Mouse (Mus musculus): ENCODE measurements around the gene Gm32717. TPM values are rescaled to one million over a fixed set of nuclear protein-coding genes. Genes with fewer than 3 reads are reported as not detected.
"Not testable (repeated sequence)": the region's sequence is repeated elsewhere in the genome, so short reads cannot be mapped to it uniquely, and the experiment has no call there.

Gene Gm32717
- polyA plus RNA-seq (2016; fragmentation: Nextera tagmentation; extraction: Ambion mirVana), result 0.10 TPM in 1 of 2 replicates, not detected in the other

GRCm38 (mm10) chr10:118240680-118241079, at the start of gene Gm32717:
TSS of gene Gm32717 (minus strand) at chr10:118240780.
- H3K4me3 ChIP-seq; DNase-seq (ENCODE audit: extremely low spot score, low spot score); H3K27me3 ChIP-seq (ENCODE audit: poor library complexity, severe bottlenecking); H3K27ac ChIP-seq; H3K4me1 ChIP-seq; H3K36me3 ChIP-seq (replicated peaks); H3K9me3 ChIP-seq: not testable (repeated sequence)
- no CpG with 5 or more reads among the region's 13 CpGs for WGBS

GRCm38 (mm10) chr10:118283016-118283415, 42.4 kb upstream of the Gm32717 start:
- not testable (repeated sequence) for H3K27ac ChIP-seq; H3K27me3 ChIP-seq (ENCODE audit: poor library complexity, severe bottlenecking); DNase-seq (ENCODE audit: extremely low spot score, low spot score); H3K36me3 ChIP-seq (replicated peaks); H3K9me3 ChIP-seq; H3K4me3 ChIP-seq; H3K4me1 ChIP-seq
- WGBS, result 93% methylated on average over 3 of the region's 5 CpGs

DNA sequence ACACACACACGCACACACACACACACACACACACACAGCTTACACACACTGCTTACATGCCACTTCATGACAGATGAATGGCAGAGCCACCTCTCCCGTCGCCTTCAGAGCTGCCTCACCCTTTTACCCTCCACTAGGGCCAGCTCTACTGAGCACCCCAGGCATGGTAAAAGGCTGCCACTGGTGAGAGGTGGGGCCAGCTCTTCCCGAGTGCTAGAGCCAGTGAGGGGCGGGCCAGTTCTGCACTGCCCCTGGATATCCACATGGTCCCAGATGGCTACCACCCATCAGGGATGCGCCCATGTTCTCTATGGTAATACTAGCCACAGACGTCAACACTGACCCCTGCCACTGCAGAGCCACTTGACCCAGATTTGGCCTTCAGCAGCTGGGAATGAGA, 42.0 kb upstream of the Gm32717 start:
- WGBS, result 89% methylated on average over 7 of the region's 7 CpGs
- H3K36me3 ChIP-seq (replicated peaks); H3K27ac ChIP-seq; DNase-seq (ENCODE audit: extremely low spot score, low spot score); H3K4me1 ChIP-seq; H3K27me3 ChIP-seq (ENCODE audit: poor library complexity, severe bottlenecking); H3K9me3 ChIP-seq; H3K4me3 ChIP-seq: not testable (repeated sequence)

DNA sequence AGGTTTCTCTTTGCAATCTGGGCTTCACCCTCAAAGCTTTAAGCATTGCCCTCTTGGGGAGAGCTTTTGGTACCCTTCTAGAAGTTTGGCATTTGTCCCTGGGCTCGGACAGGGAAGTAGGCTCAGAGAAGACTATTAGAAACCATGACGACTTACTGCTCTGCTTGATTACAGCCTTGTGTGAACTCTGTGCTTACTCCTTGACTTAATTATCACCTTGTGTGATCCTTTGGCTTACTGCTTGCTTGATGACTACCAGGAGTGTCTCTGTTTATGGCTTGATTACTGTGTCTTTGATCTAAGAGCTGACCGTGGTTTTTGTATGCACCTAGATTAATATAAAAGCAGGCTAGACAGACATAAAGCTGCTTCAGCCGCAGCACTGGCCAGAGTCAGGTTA, 37.5 kb upstream of the Gm32717 start:
- H3K4me3 ChIP-seq; H3K27me3 ChIP-seq (ENCODE audit: poor library complexity, severe bottlenecking); H3K4me1 ChIP-seq; DNase-seq (ENCODE audit: extremely low spot score, low spot score); H3K36me3 ChIP-seq (replicated peaks); H3K27ac ChIP-seq; H3K9me3 ChIP-seq: not testable (repeated sequence)
- no CpG with 5 or more reads among the region's 4 CpGs for WGBS

GRCm38 (mm10) chr10:118271416-118271815, 30.8 kb upstream of the Gm32717 start:
- H3K9me3 ChIP-seq; H3K4me3 ChIP-seq; H3K36me3 ChIP-seq (replicated peaks); H3K27ac ChIP-seq; H3K27me3 ChIP-seq (ENCODE audit: poor library complexity, severe bottlenecking); H3K4me1 ChIP-seq; DNase-seq (ENCODE audit: extremely low spot score, low spot score): not testable (repeated sequence)
- WGBS, result 100% methylated on average over 1 of the region's 2 CpGs

DNA sequence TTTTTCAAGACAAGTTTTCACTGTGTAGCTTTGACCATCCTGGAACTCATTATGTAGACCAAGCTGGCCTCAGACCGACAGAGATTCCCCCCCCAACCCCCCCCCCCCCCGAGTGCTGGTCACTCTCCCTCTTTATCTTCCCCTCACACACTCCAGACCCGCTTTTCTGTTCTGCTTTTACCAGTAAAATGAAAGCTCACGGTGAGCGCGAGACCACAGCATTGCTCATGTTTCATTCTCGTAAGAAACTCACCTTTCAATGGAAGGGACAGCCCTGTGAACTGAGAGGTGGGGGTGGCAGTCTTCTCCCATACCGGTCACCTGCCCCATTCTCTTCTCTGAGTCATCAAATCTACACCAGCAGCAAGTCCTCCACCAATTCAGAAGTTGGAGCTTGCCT, 28.2 kb upstream of the Gm32717 start:
- not testable (repeated sequence) for DNase-seq (ENCODE audit: extremely low spot score, low spot score); H3K27ac ChIP-seq; H3K27me3 ChIP-seq (ENCODE audit: poor library complexity, severe bottlenecking); H3K9me3 ChIP-seq; H3K4me3 ChIP-seq; H3K36me3 ChIP-seq (replicated peaks); H3K4me1 ChIP-seq
- WGBS, result 80% methylated on average over 2 of the region's 8 CpGs

DNA sequence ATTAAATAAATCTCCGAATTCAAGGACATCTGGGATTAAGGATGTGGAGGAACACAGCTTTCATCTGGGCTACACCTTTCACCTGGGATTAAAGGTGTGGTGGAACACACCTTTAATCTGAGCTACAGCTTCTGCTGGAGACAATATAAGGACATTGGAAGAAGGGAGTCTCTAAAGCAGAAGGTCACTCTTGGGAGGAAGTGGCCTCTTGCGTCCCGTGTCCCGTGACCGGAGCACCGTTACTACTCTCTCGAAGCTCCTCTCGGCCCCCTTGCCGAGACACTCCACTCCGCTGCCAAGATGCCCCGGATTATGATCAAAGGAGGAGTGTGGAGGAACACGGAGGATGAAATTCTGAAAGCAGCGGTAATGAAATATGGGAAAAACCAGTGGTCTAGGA, 17.8 kb upstream of the Gm32717 start, which contains the start of gene Gm32802:
Gene Gm32802, plus strand, starts transcription at position 301 of the 400 bp plus-strand sequence.
- WGBS, result no CpG with 5 or more reads among the region's 13 CpGs
- not testable (repeated sequence) for H3K4me1 ChIP-seq; H3K27me3 ChIP-seq (ENCODE audit: poor library complexity, severe bottlenecking); H3K4me3 ChIP-seq; H3K36me3 ChIP-seq (replicated peaks); H3K9me3 ChIP-seq; H3K27ac ChIP-seq; DNase-seq (ENCODE audit: extremely low spot score, low spot score)

- no peak overlapping the region for H3K27ac ChIP-seq
- WGBS, result 57% methylated on average over 10 of the region's 10 CpGs
- peak; percentile 63 for DNase-seq (ENCODE audit: extremely low spot score, low spot score)
Measured at GRCm38 (mm10) chr10:118250852-118251295, 10.3 kb upstream of the Gm32717 start.

DNA sequence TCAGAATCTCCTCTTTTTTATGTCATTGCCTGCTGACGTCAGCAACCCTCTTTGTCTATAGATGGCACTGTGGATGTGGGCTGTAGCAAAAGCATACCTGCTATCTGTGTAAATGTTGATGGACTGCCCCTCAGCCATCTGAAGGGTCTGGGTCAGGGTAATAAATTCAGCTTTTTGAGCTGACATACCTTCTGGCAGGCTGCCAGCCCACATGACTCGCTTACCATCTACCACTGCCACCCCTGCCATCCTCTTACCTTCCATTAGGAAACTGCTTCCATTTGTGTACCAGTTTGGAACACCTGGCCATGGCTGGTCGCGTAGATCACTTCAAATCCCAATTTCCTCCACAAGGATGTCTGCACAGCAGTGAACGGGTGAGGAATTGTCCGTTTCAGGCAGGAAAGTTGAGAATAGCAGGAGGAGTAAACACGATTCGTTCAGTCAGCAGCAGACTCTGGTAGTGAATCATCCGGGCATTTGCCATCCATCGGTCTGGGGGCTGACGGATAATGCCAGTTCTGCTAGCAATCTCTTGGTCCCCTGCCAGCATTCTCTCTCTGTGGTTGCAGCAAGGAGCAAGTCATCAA, 8.5 kb upstream of the Gm32717 start:
- DNase-seq (ENCODE audit: extremely low spot score, low spot score), result peak; percentile 13
- not testable (repeated sequence) for H3K4me3 ChIP-seq; H3K4me1 ChIP-seq; H3K36me3 ChIP-seq (replicated peaks); H3K27ac ChIP-seq; H3K27me3 ChIP-seq (ENCODE audit: poor library complexity, severe bottlenecking); H3K9me3 ChIP-seq
- 93% methylated on average over 11 of the region's 11 CpGs for WGBS

More at GRCm38 (mm10) chr10:118250852-118251295, 10.3 kb upstream of the Gm32717 start:
- no peaks in the 10 kb centered on the region for H3K36me3 ChIP-seq (replicated peaks)
- H3K4me3 ChIP-seq, result no peak overlapping the region
- H3K9me3 ChIP-seq, result no peaks in the 10 kb centered on the region
- H3K27me3 ChIP-seq (ENCODE audit: poor library complexity, severe bottlenecking), result no peaks in the 10 kb centered on the region
- H3K4me1 ChIP-seq, result peaks cover 3% of the 10 kb centered on the region; the same call in 1 of the 2 replicates

DNA sequence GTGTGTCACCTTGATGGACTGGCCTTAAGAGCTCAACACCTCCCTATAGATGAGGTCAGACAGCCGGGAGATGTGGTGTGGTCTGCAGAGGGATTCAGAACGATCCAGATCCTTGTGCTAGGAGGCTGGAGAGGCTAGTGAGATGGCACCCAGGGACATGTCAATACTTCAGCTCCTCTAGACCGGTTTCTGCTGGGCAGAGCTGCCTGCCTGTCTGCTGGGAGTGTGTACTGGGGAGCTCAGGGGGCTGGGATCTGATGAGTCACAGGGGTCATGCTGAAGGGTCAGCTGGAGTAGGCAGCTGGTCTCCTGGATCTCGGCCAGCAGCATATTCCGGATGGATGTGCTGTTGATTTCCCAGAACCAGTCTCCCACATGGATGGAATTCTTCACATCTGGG, 8.0 kb downstream of the Gm32717 start:
- not testable (repeated sequence) for DNase-seq (ENCODE audit: extremely low spot score, low spot score); H3K27me3 ChIP-seq (ENCODE audit: poor library complexity, severe bottlenecking); H3K36me3 ChIP-seq (replicated peaks); H3K27ac ChIP-seq; H3K4me1 ChIP-seq; H3K4me3 ChIP-seq; H3K9me3 ChIP-seq
- 88% methylated on average over 1 of the region's 5 CpGs for WGBS

DNA sequence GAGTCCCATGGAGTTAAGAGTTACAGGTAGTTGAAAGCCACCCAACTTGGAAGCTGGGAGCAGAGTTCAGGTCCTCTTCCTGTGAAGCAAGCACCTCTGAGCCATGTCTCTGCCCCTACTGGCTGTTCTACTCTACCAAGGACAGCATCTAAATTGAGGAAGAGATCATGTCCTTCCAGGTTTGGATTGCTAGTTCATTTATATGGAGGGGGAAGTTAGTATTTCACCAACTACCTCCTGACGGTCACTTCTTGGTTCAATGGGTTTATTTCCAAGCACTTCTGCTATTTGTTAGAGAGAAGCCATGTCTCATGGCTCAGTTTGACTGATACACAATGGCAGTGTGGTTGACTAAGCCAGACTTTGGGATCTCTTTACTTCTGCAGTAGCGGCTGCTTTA, 13.0 kb downstream of the Gm32717 start:
- DNase-seq (ENCODE audit: extremely low spot score, low spot score); H3K4me3 ChIP-seq; H3K4me1 ChIP-seq; H3K36me3 ChIP-seq (replicated peaks); H3K9me3 ChIP-seq; H3K27ac ChIP-seq; H3K27me3 ChIP-seq (ENCODE audit: poor library complexity, severe bottlenecking): not testable (repeated sequence)
- WGBS, result 100% methylated on average over 1 of the region's 2 CpGs

- not testable (repeated sequence) for H3K9me3 ChIP-seq; H3K36me3 ChIP-seq (replicated peaks); H3K27me3 ChIP-seq (ENCODE audit: poor library complexity, severe bottlenecking); DNase-seq (ENCODE audit: extremely low spot score, low spot score); H3K4me3 ChIP-seq; H3K27ac ChIP-seq; H3K4me1 ChIP-seq
- WGBS, result 85% methylated on average over 3 of the region's 4 CpGs
Measured at GRCm38 (mm10) chr10:118215719-118216393, 24.7 kb downstream of the Gm32717 start.

- Histone ChIP-seq H3K36me3 (replicated peaks) (no peaks in the 10 kb centered on the region), H3K27ac (no peak within 1 kb of the TSS), H3K4me3 (no peak within 1 kb of the TSS), H3K4me1 (no peaks in the 10 kb centered on the region), H3K9me3 (no peaks in the 10 kb centered on the region), H3K27me3 (ENCODE audit: poor library complexity, severe bottlenecking) (no peaks in the 10 kb centered on the region)
- no peak for DNase-seq (ENCODE audit: extremely low spot score, low spot score)
- WGBS, result 98% methylated on average over 4 of the region's 4 CpGs
Measured at GRCm38 (mm10) chr10:118204642-118205041, 35.9 kb downstream of the Gm32717 start, which contains the start of gene Il22. TSS of gene Il22 (plus strand) at chr10:118204942.

Data from forebrain, embryonic 10.5 days (tissue).